Mouse (Mus musculus) right cerebral cortex, postnatal 14 days (tissue): ENCODE data around the gene Hist2h3c2.
"Not testable (repeated sequence)": the region's sequence is repeated elsewhere in the genome, so short reads cannot be mapped to it uniquely, and the experiment has no call there.

Experiments
- DNase-seq: peaks from one replicate; pipeline ENCODE4 v3.0.0; 2022

Gene Hist2h3c2

DNA sequence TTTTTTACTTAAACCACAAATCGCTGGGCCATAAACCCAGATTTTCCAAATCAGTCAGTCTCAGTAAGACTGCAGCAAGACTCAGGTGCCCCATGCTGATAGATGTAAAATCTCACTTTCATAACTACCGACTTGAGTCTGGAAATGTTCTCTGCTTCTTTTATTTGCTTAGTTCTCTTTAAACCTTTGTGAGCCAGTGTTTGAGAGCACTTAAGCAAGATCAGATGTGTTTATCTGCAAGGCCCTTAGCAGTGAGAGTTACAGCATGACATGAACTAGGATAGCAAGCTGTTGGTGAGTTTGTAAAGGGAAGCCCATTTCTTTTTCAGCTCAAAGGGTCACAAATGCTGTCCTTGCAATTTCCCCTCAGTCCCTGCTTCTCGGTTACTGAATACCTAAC is 18.3 kb upstream of the Hist2h3c2 start:
- DNase-seq = no peak

DNA sequence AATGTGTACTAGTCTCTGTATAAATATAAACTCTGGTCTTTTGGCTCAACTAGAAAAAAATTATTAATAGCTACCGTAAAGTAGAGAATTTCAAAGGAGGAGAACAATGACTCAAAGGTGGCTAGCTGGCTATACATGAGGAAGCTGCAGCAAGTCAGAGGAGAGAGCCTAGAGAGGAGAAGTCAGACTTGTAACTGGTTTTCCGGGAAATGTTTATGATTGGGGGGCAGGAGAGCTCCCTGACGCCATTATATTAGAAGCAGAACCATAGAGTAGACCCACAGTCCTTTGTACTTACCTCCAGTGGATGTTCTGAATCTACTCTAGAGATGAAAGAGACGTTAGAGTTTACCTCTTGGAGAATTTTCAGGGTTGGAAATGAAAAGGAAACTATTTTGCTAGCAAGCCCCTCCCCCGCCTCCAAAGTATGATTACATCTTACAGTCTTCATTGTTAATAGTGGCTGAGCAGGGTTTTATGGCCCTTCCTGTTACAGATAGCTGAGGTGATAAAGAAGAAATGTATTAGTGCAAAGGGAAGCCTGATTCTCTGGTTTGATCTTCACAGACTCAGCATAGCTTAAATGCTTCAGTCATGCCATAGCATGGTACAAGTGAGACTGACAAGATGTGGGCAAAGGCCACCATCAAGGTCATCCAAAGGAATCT is 17.1 kb upstream of the Hist2h3c2 start:
- no peak for DNase-seq

- DNase-seq = no peak
Observed at GRCm38 (mm10) chr3:96254683-96255355, 15.9 kb upstream of the Hist2h3c2 start.

- no peak for DNase-seq
Observed at GRCm38 (mm10) chr3:96251787-96252186, 12.9 kb upstream of the Hist2h3c2 start.

DNA sequence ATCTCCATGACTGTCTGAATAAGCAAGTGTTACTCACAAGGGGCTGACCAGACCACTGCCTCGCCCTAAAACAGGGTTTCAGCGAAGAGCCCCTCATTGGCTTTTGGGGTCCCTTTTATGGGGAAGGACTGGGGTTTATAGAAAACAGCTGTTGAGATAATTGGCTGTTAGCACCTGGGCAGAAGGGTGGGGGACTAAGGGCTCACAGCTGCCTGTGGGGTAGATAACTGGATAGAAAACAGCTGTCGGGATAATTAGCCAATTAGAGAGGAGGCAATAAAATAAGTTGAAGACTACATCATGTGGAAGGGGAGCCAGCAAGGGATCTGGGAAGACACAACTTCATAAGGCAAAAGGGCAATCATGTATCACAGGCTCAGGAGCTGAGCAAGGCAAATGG is 12.0 kb upstream of the Hist2h3c2 start:
- no peak for DNase-seq

DNA sequence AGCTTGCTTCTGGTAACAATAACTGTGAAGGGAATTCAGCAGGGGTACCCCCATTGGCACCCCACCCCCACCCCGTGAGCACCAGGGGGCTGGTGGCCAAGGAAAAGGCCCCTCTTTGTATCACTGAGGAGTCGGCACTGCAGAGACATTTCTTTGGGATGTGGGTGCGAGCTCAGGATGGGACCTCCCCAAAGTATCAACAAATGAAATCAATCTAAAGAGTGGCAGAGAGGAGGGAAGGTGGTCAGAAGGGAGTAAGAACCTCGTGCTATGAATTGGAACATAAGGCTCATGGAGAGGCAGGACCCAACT is 10.1 kb upstream of the Hist2h3c2 start:
- no peak for DNase-seq

- DNase-seq = no peak
Observed at GRCm38 (mm10) chr3:96248141-96249033, 9.5 kb upstream of the Hist2h3c2 start.

GRCm38 (mm10) chr3:96247356-96248140 is 8.6 kb upstream of the Hist2h3c2 start:
- DNase-seq = no peak

GRCm38 (mm10) chr3:96246427-96246856 is 7.5 kb upstream of the Hist2h3c2 start, which contains the start of gene Hist2h3c1:
Hist2h3c1 (plus strand) TSS chr3:96246685.
- DNase-seq = not testable (repeated sequence)

- not testable (repeated sequence) for DNase-seq
Observed at GRCm38 (mm10) chr3:96246018-96246417, 7.1 kb upstream of the Hist2h3c2 start.

DNA sequence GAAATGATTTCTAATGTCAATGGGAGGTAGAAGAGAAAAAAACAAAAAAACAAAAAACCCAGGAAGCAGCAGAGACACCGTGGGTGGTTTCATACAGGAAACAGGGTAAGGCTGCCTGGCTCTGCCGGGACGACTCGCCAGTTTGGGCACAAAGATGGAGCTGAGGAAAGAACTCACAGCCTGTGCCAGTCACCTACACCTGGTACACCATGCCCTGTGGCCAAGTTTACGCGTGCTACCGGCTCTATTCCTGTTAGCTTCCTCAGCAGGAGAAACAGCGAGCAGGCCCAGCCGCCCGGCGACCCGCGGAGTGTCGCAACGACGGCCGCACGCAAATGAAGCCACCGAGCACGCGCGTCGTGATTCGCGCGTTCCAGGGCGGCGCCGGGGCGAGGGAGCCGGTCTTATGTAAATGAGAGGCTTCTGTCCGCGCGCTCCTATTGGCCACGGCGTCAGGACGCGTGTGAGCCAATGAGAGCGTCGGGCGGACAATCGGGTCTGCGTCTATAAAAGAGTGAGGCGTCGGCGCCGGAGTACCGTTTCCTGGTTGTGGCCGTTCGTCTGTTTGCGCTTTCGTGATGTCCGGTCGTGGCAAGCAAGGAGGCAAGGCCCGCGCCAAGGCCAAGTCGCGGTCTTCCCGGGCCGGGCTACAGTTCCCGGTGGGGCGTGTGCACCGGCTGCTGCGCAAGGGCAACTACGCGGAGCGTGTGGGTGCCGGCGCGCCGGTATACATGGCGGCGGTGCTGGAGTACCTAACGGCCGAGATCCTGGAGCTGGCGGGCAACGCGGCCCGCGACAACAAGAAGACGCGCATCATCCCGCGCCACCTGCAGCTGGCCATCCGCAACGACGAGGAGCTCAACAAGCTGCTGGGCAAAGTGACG is 6.3 kb upstream of the Hist2h3c2 start, which contains the start of gene Hist2h2aa1:
Gene Hist2h2aa1 (plus strand): TSS at position 495 of the 884 bp plus-strand sequence.
- peak; percentile 80 for DNase-seq

DNA sequence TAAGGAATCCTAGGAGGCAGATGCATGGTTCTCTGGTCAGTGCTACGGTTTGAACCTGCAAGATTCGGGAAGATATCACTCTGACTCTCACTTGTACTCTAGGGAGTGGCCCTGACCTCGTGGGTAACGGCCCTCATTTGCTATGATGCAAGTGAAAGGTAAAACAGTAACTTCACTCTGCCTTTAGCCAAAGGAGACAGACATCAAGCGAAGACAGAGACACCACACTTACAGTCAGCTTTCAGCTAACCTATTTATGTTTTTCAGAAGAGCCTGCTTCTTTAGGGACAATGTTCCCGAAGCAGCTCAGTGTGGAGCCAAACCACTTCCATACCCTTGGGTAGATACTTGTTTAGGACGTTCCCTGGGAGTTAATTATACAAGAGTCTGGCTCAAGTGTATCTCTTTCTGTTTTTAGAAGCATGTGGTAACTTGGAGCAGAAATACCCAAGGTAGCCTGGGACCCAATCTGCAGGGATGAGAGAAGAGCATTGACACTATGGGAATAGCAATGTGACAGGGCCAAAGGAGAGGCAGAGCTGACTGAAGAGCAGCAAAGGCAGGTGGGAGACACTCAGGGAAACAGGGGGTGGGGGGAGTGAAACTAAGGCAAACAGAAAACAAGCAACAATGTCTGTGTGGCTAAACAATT is 5.1 kb upstream of the Hist2h3c2 start:
- DNase-seq = no peak

- no peak for DNase-seq
Observed at GRCm38 (mm10) chr3:96240799-96241197, 1.9 kb upstream of the Hist2h3c2 start.

- DNase-seq = peak; percentile 90
Observed at GRCm38 (mm10) chr3:96239949-96240798, 1.2 kb upstream of the Hist2h3c2 start, which contains the start of gene Hist2h2aa2. Hist2h2aa2 (minus strand) TSS chr3:96240276.

DNA sequence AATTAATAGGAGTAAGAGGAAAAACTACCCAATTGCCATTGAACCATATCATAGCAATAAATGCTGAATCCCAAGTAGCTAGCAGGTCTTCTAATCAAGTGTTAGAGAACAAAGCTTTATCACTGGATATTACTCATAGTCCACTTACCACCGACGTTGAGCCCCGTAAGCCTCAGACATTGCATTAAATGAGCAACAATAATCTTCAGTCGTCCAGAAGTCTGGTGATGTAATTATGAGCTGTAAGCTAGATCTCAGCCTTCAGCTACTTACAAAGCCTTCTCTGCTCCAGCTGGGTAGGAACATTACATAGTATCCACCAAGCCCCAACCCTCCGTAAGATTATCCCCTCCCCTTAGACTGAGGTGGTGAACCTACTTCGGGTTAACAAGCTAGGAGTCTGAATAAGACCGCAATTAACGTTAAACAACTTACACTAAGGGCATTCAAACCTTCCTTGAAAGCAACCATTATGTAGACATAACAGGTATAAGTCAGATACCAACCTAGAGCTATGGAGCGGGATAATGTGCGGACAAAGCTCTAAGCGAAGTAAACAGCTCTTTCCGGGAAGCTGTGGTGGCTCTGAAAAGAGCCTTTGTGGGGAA is 919 bp downstream of the Hist2h3c2 start:
- no peak for DNase-seq

- DNase-seq = no peak
Observed at GRCm38 (mm10) chr3:96237335-96237903, 1.5 kb downstream of the Hist2h3c2 start.

DNA sequence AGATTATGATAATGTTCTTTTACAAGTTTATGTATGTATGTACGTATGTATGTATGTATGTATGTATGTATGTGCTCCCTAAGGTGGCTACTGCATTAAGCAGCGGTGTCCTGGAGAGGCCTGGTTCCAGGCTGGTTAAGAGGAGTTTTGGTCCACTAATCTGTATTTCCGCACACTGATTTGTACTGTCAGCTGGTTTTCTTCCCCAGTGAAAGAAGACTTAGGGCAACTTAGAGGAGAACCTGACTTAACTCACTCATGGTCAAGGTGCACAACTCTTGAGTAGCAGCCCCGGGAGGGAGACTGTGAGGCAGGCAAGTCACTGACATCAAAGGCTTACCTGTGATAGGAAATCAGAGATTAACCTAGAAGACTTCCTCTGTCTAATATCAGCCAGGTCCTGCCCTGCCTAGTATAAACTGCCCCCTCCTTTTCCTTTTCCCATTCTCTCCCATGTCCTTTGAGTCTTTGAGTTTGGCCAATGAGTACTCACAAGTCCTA is 2.0 kb downstream of the Hist2h3c2 start:
- DNase-seq = no peak

DNA sequence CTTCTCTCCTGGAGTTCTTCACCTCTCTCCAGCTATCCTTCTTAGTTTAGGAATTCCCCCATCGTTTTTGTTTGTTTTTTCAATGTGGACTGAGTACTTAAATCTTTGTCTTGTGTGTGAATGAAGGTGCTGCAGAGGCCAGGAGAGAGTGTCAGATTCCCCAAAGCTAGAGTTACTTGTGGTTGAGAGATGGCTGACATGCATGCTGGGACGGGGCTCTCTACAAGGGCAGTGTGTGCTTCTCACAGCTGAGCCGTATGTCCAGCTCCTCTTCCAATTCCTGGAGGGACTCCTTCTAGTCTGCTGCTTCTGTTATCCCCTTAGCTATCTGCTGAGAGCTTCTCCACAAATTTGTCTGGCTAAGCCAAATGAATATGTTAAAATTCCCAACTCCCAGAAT is 3.1 kb downstream of the Hist2h3c2 start:
- DNase-seq = no peak

DNA sequence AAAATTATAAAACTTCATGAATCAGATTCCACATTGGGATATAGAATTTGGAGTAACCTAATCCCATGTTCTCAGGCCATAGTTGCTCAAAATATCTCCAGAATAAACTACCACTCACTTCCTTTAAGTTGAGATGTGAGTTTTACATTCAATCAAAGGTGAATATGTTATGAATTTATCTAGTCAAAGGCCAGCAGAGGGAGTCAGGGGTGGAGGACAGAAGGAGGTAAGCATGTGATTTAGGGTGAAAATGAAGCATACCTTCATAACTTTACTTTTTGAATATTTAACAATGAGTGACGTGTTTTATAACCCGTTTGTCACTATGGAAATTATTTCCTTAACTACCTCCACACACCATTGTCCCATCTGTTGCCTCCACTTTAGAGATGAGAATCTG is 4.0 kb downstream of the Hist2h3c2 start:
- no peak for DNase-seq
